Mouse (Mus musculus): ENCODE results near the gene Tasp1. TPM values are rescaled to one million over a fixed set of nuclear protein-coding genes. Genes with fewer than 3 reads are reported as not detected.
"Not testable (repeated sequence)": the region's sequence is repeated elsewhere in the genome, so short reads cannot be mapped to it uniquely, and the experiment has no call there.

Gene Tasp1
- polyA plus RNA-seq, 1 experiment, result 20.9 TPM

- no peaks in the 10 kb centered on the region for H3K4me1 ChIP-seq (ENCODE audit: control insufficient read depth, insufficient read depth, low read length)
- TF ChIP-seq POLR2A (IDR thresholded peaks at IDR 0.05; ENCODE audit: extremely low read depth, insufficient read depth, low read length) (no peak), CTCF (IDR thresholded peaks at IDR 0.05; ENCODE audit: extremely low read depth, insufficient read depth, low read length) (no peak)
- no peak overlapping the region for H3K4me3 ChIP-seq (ENCODE audit: insufficient read depth, low read length)
- H3K27ac ChIP-seq (ENCODE audit: insufficient read depth, low read length), result no peak overlapping the region
These were observed 160.0 kb downstream of the Tasp1 start for GRCm38 (mm10) chr2:139906441-139907157.

- no peak for TF ChIP-seq POLR2A (IDR thresholded peaks at IDR 0.05; ENCODE audit: extremely low read depth, insufficient read depth, low read length)
- TF ChIP-seq CTCF (IDR thresholded peaks at IDR 0.05; ENCODE audit: extremely low read depth, insufficient read depth, low read length), result no peak
- no peaks in the 10 kb centered on the region for H3K4me1 ChIP-seq (ENCODE audit: control insufficient read depth, insufficient read depth, low read length)
- H3K4me3 ChIP-seq (ENCODE audit: insufficient read depth, low read length), result no peak overlapping the region
- no peak overlapping the region for H3K27ac ChIP-seq (ENCODE audit: insufficient read depth, low read length)
These were observed 175.1 kb downstream of the Tasp1 start for GRCm38 (mm10) chr2:139891405-139892089.

- no peaks in the 10 kb centered on the region; the same call in 1 of the 2 replicates for H3K4me1 ChIP-seq (ENCODE audit: control insufficient read depth, insufficient read depth, low read length)
- no peak overlapping the region for H3K4me3 ChIP-seq (ENCODE audit: insufficient read depth, low read length)
- no peak overlapping the region for H3K27ac ChIP-seq (ENCODE audit: insufficient read depth, low read length)
- TF ChIP-seq CTCF (IDR thresholded peaks at IDR 0.05; ENCODE audit: extremely low read depth, insufficient read depth, low read length) (no peak), POLR2A (IDR thresholded peaks at IDR 0.05; ENCODE audit: extremely low read depth, insufficient read depth, low read length) (no peak)
These were observed 182.4 kb downstream of the Tasp1 start for GRCm38 (mm10) chr2:139884264-139884637.

- no peak overlapping the region for H3K4me3 ChIP-seq (ENCODE audit: insufficient read depth, low read length)
- TF ChIP-seq POLR2A (IDR thresholded peaks at IDR 0.05; ENCODE audit: extremely low read depth, insufficient read depth, low read length) (no peak), CTCF (IDR thresholded peaks at IDR 0.05; ENCODE audit: extremely low read depth, insufficient read depth, low read length) (no peak)
- no peaks in the 10 kb centered on the region; the same call in 1 of the 2 replicates for H3K4me1 ChIP-seq (ENCODE audit: control insufficient read depth, insufficient read depth, low read length)
- no peak overlapping the region for H3K27ac ChIP-seq (ENCODE audit: insufficient read depth, low read length)
These were observed 182.9 kb downstream of the Tasp1 start for GRCm38 (mm10) chr2:139883581-139884263.

GRCm38 (mm10) chr2:139878052-139878621 is 188.5 kb downstream of the Tasp1 start:
- Histone ChIP-seq H3K27ac (ENCODE audit: insufficient read depth, low read length) (no peak overlapping the region), H3K4me1 (ENCODE audit: control insufficient read depth, insufficient read depth, low read length) (no peaks in the 10 kb centered on the region), H3K4me3 (ENCODE audit: insufficient read depth, low read length) (no peak overlapping the region)
- TF ChIP-seq CTCF (IDR thresholded peaks at IDR 0.05; ENCODE audit: extremely low read depth, insufficient read depth, low read length) (no peak), POLR2A (IDR thresholded peaks at IDR 0.05; ENCODE audit: extremely low read depth, insufficient read depth, low read length) (no peak)

- Histone ChIP-seq H3K4me3 (ENCODE audit: insufficient read depth, low read length) (no peak overlapping the region), H3K27ac (ENCODE audit: insufficient read depth, low read length) (no peak overlapping the region), H3K4me1 (ENCODE audit: control insufficient read depth, insufficient read depth, low read length) (no peaks in the 10 kb centered on the region)
- TF ChIP-seq CTCF (IDR thresholded peaks at IDR 0.05; ENCODE audit: extremely low read depth, insufficient read depth, low read length), result no peak
- TF ChIP-seq POLR2A (IDR thresholded peaks at IDR 0.05; ENCODE audit: extremely low read depth, insufficient read depth, low read length), result no peak
These were observed 190.7 kb downstream of the Tasp1 start for GRCm38 (mm10) chr2:139875876-139876275.

- no peak overlapping the region for H3K4me3 ChIP-seq (ENCODE audit: insufficient read depth, low read length)
- TF ChIP-seq CTCF (IDR thresholded peaks at IDR 0.05; ENCODE audit: extremely low read depth, insufficient read depth, low read length) (no peak), POLR2A (IDR thresholded peaks at IDR 0.05; ENCODE audit: extremely low read depth, insufficient read depth, low read length) (no peak)
- H3K27ac ChIP-seq (ENCODE audit: insufficient read depth, low read length), result no peak overlapping the region
- H3K4me1 ChIP-seq (ENCODE audit: control insufficient read depth, insufficient read depth, low read length), result no peaks in the 10 kb centered on the region
These were observed 192.4 kb downstream of the Tasp1 start for GRCm38 (mm10) chr2:139874173-139874572.

- TF ChIP-seq CTCF (IDR thresholded peaks at IDR 0.05; ENCODE audit: extremely low read depth, insufficient read depth, low read length) (no peak), POLR2A (IDR thresholded peaks at IDR 0.05; ENCODE audit: extremely low read depth, insufficient read depth, low read length) (no peak)
- no peaks in the 10 kb centered on the region for H3K4me1 ChIP-seq (ENCODE audit: control insufficient read depth, insufficient read depth, low read length)
- no peak overlapping the region for H3K4me3 ChIP-seq (ENCODE audit: insufficient read depth, low read length)
- no peak overlapping the region for H3K27ac ChIP-seq (ENCODE audit: insufficient read depth, low read length)
These were observed 192.8 kb downstream of the Tasp1 start for GRCm38 (mm10) chr2:139873762-139874161.

GRCm38 (mm10) chr2:139869071-139869470 is 197.5 kb downstream of the Tasp1 start:
- H3K27ac ChIP-seq (ENCODE audit: insufficient read depth, low read length); H3K4me1 ChIP-seq (ENCODE audit: control insufficient read depth, insufficient read depth, low read length); H3K4me3 ChIP-seq (ENCODE audit: insufficient read depth, low read length): not testable (repeated sequence)

- H3K4me3 ChIP-seq (ENCODE audit: insufficient read depth, low read length); H3K27ac ChIP-seq (ENCODE audit: insufficient read depth, low read length); H3K4me1 ChIP-seq (ENCODE audit: control insufficient read depth, insufficient read depth, low read length): not testable (repeated sequence)
These were observed 203.2 kb downstream of the Tasp1 start for GRCm38 (mm10) chr2:139863396-139863795.
